Mouse (Mus musculus) intestine, embryonic 14.5 days (tissue): ENCODE results near the gene Itga6. TPM values are rescaled to one million over a fixed set of nuclear protein-coding genes. Genes with fewer than 3 reads are reported as not detected.

Source experiments
- ATAC-seq: fragments of 200-750 bp; cut with Nextera tagmentation; replicated peaks from 2 replicates; pipeline ENCODE4 v1.8.0; 2017; ENCODE audit warnings: low read depth, moderate number of reproducible peaks, moderate TSS enrichment, moderate library complexity; ENCODE audit not compliant: low FRiP score, low TSS enrichment
- DNase-seq: peaks from one replicate; pipeline ENCODE4 v3.0.0-alpha.2; 2018; ENCODE audit warnings: low spot score
- H3K27ac ChIP-seq: fragments of 300-500 bp; sonication (generic); 2 replicates; pipeline ENCODE4 v1.5.1; 2014; ENCODE audit warnings: low read depth, mild to moderate bottlenecking, control low read depth
- H3K27me3 ChIP-seq: fragments of 300-500 bp; sonication (generic); replicated peaks from 2 replicates; pipeline ENCODE4 v1.6.1; 2014; ENCODE audit warnings: low read length, control low read depth; ENCODE audit not compliant: control insufficient read depth, insufficient read depth
- H3K36me3 ChIP-seq: fragments of 300-500 bp; sonication (generic); 2 replicates; pipeline ENCODE4 v1.6.1; 2014; ENCODE audit warnings: low read length, control low read depth; ENCODE audit not compliant: control insufficient read depth, insufficient read depth
- H3K4me1 ChIP-seq: fragments of 300-500 bp; sonication (generic); replicated peaks from 2 replicates; pipeline ENCODE4 v1.6.1; 2014; ENCODE audit warnings: low read length, control low read depth, mixed read lengths; ENCODE audit not compliant: control insufficient read depth, insufficient read depth
- H3K4me2 ChIP-seq: fragments of 300-500 bp; sonication (generic); 2 replicates; pipeline ENCODE4 v1.6.1; 2014; ENCODE audit warnings: low read length
- H3K4me3 ChIP-seq: fragments of 300-500 bp; sonication (generic); 2 replicates; pipeline ENCODE4 v1.5.1; 2014; ENCODE audit warnings: low read depth, low read length, control low read depth, mixed read lengths
- H3K9ac ChIP-seq: fragments of 300-500 bp; sonication (generic); 2 replicates; pipeline ENCODE4 v1.6.1; 2014; ENCODE audit warnings: mild to moderate bottlenecking, low read length
- H3K9me3 ChIP-seq: fragments of 300-500 bp; sonication (generic); 2 replicates; pipeline ENCODE4 v1.6.1; 2016; ENCODE audit warnings: low read length, control low read depth; ENCODE audit not compliant: control insufficient read depth
- WGBS: fragments of 180-500 bp; shearing (Covaris S2); extraction: QIAGEN DNeasy Blood & Tissue Kit; methylation state at CpG from one replicate; pipeline ENCODE4 v1.1.7; 2014; 5-methylcytosine and 5-hydroxymethylcytosine counted together
- polyA plus RNA-seq: library from polyadenylated mRNA; unstranded; fragments of >200 nt; fragmentation: Nextera tagmentation; extraction: Ambion mirVana; gene quantifications from 2 replicates; pipeline ENCODE4 v1.2.1, GENCODE M21; 2014

The Itga6 gene
- polyA plus RNA-seq, 1 experiment from 2014 or later: 62.1 TPM

GRCm38 (mm10) chr2:71751336-71751735, 5.9 kb downstream of the Itga6 start:
- 82% methylated on average over 8 of the region's 8 CpGs for WGBS
- DNase-seq (no peak), ATAC-seq (0 out of 2 replicates have a peak, but pooled peaks have one; percentile 40)
- H3K36me3 ChIP-seq: no peaks in the 10 kb centered on the region
- H3K4me2 ChIP-seq: no peak overlapping the region
- H3K9me3 ChIP-seq: no peaks in the 10 kb centered on the region
- H3K27me3 ChIP-seq: no peaks in the 10 kb centered on the region
- H3K9ac ChIP-seq: no peak overlapping the region
- no peaks in the 10 kb centered on the region for H3K4me1 ChIP-seq
- H3K27ac ChIP-seq: no peak overlapping the region
- H3K4me3 ChIP-seq: no peak overlapping the region

GRCm38 (mm10) chr2:71751863-71752262, 6.4 kb downstream of the Itga6 start:
- no peak overlapping the region for H3K4me2 ChIP-seq
- no peaks in the 10 kb centered on the region for H3K27me3 ChIP-seq
- H3K4me3 ChIP-seq: no peak overlapping the region
- DNase-seq: no peak
- no peaks in the 10 kb centered on the region for H3K9me3 ChIP-seq
- no peak for ATAC-seq
- peaks cover 1% of the 10 kb centered on the region for H3K4me1 ChIP-seq
- H3K9ac ChIP-seq: no peak overlapping the region
- WGBS: 65% methylated on average over 2 of the region's 2 CpGs
- H3K27ac ChIP-seq: no peak overlapping the region
- H3K36me3 ChIP-seq: no peaks in the 10 kb centered on the region

- DNase-seq: no peak
- Histone ChIP-seq H3K4me2 (no peak overlapping the region), H3K9me3 (no peaks in the 10 kb centered on the region), H3K27ac (no peak overlapping the region), H3K36me3 (no peaks in the 10 kb centered on the region), H3K9ac (no peak overlapping the region), H3K4me3 (no peak overlapping the region), H3K27me3 (no peaks in the 10 kb centered on the region), H3K4me1 (peaks cover 6% of the 10 kb centered on the region)
- WGBS: 85% methylated on average over 2 of the region's 2 CpGs
- ATAC-seq: no peak
Observed at GRCm38 (mm10) chr2:71752383-71752782, 7.0 kb downstream of the Itga6 start.

DNA sequence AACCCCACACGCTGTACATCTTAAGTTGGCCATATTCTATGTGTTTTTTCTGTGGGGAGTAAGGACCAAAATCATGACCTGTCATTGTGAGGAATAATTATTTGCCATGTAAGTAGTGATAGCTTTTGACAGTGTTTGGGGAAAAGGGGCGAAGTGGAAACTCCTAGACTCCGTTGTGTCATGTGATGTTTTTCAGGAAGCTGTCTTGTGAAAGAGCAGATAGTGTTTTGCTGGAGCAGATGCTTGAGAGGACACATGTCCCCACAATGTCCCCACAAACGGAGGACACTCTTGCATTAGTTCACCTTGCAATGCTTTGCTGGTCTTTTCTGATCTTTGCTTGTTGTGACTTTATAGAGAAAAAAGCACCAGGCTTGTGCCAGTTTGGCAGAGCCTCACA, 7.7 kb downstream of the Itga6 start:
- DNase-seq: no peak
- no peak overlapping the region for H3K4me3 ChIP-seq
- 75% methylated on average over 4 of the region's 4 CpGs for WGBS
- no peaks in the 10 kb centered on the region for H3K27me3 ChIP-seq
- H3K27ac ChIP-seq: no peak overlapping the region
- H3K9ac ChIP-seq: no peak overlapping the region
- H3K4me2 ChIP-seq: no peak overlapping the region
- no peaks in the 10 kb centered on the region for H3K9me3 ChIP-seq
- no peak for ATAC-seq
- H3K36me3 ChIP-seq: no peaks in the 10 kb centered on the region
- peaks cover 6% of the 10 kb centered on the region for H3K4me1 ChIP-seq

DNA sequence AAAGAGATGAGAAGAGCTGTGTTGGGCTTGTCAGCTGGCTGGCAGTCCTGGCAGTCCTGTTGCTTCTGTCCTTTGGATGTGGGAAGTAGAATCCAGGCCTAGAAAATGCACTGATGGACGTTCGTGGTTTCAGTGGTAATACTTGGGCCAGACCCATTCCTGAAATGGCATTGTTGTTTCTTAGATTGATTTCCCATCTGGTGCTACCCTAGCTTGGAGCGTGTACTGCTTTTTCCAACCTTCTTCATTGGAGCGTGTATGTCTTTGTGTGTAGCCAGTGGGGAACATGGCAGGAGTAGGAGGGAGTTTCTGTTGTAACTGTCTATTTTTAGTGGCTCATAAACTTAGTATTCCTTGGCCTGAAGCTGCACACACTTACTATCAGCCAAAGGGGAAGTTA, 10.3 kb downstream of the Itga6 start:
- WGBS: 89% methylated on average over 4 of the region's 4 CpGs
- no peak overlapping the region for H3K4me3 ChIP-seq
- H3K4me2 ChIP-seq: no peak overlapping the region
- H3K9ac ChIP-seq: no peak overlapping the region
- H3K27me3 ChIP-seq: no peaks in the 10 kb centered on the region
- H3K4me1 ChIP-seq: peaks cover 14% of the 10 kb centered on the region
- H3K9me3 ChIP-seq: no peaks in the 10 kb centered on the region
- DNase-seq (no peak), ATAC-seq (no peak)
- no peaks in the 10 kb centered on the region for H3K36me3 ChIP-seq
- no peak overlapping the region for H3K27ac ChIP-seq

DNA sequence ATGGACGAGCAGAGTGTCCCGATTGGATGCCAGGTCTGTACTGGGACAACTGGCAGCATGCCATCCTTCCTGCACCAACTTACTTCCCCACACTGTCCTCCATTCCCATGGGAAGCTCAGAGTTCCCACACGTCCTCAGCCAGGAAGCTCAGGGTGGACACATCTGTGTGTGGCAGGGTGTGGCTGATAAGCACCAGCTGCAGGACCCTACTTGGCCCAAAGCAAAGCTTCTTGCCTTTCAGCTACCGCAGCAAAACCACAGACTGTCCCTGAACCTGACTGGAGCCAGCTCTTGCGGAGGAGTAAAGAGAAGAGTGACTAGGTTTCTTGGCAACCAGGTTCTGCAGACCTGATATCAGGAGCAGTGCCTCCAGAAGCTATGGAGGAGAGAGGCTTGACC, 11.7 kb downstream of the Itga6 start:
- H3K27me3 ChIP-seq: no peaks in the 10 kb centered on the region
- no peaks in the 10 kb centered on the region for H3K36me3 ChIP-seq
- H3K9ac ChIP-seq: no peak overlapping the region
- ATAC-seq: no peak
- no peak overlapping the region for H3K4me3 ChIP-seq
- no peaks in the 10 kb centered on the region for H3K9me3 ChIP-seq
- H3K4me2 ChIP-seq: no peak overlapping the region
- WGBS: 63% methylated on average over 5 of the region's 5 CpGs
- no peak overlapping the region for H3K27ac ChIP-seq
- peaks cover 14% of the 10 kb centered on the region for H3K4me1 ChIP-seq
- DNase-seq: no peak

GRCm38 (mm10) chr2:71758591-71759531, 13.4 kb downstream of the Itga6 start:
- DNase-seq: no peak
- Histone ChIP-seq H3K27me3 (no peaks in the 10 kb centered on the region), H3K9me3 (no peaks in the 10 kb centered on the region), H3K9ac (no peak overlapping the region), H3K27ac (no peak overlapping the region), H3K4me1 (peaks cover 14% of the 10 kb centered on the region), H3K4me2 (peak overlapping the region; percentile 14; the same call in 1 of the 2 replicates), H3K4me3 (no peak overlapping the region), H3K36me3 (no peaks in the 10 kb centered on the region)
- 24% methylated on average over 19 of the region's 19 CpGs for WGBS
- no peak for ATAC-seq

- Histone ChIP-seq H3K27me3 (no peaks in the 10 kb centered on the region), H3K9me3 (no peaks in the 10 kb centered on the region), H3K4me3 (no peak overlapping the region), H3K4me1 (peaks cover 14% of the 10 kb centered on the region), H3K36me3 (no peaks in the 10 kb centered on the region), H3K27ac (no peak overlapping the region), H3K9ac (no peak overlapping the region), H3K4me2 (no peak overlapping the region)
- 69% methylated on average over 4 of the region's 4 CpGs for WGBS
- ATAC-seq (no peak), DNase-seq (no peak)
Observed at GRCm38 (mm10) chr2:71760091-71760490, 14.7 kb downstream of the Itga6 start.

GRCm38 (mm10) chr2:71761081-71761480, 15.7 kb downstream of the Itga6 start:
- DNase-seq (no peak), ATAC-seq (no peak)
- H3K9me3 ChIP-seq: no peaks in the 10 kb centered on the region
- peaks cover 14% of the 10 kb centered on the region for H3K4me1 ChIP-seq
- no peaks in the 10 kb centered on the region for H3K36me3 ChIP-seq
- H3K4me3 ChIP-seq: no peak overlapping the region
- H3K9ac ChIP-seq: no peak overlapping the region
- H3K27me3 ChIP-seq: no peaks in the 10 kb centered on the region
- WGBS: 93% methylated on average over 9 of the region's 9 CpGs
- no peak overlapping the region for H3K4me2 ChIP-seq
- no peak overlapping the region for H3K27ac ChIP-seq
